Mouse (Mus musculus): Measurements from ENCODE around the gene 3110082I17Rik. TPM values are rescaled to one million over a fixed set of nuclear protein-coding genes. Genes with fewer than 3 reads are reported as not detected.

Gene 3110082I17Rik
- polyA plus RNA-seq, 1 experiment from 2014 or later = 33.5 TPM

- ATAC-seq (ENCODE audit: insufficient number of reproducible peaks, insufficient read depth, low FRiP score, low TSS enrichment) = no peak
- H3K27me3 ChIP-seq = no peaks in the 10 kb centered on the region
- no peaks in the 10 kb centered on the region for H3K9me3 ChIP-seq
- H3K4me1 ChIP-seq = 0 out of 2 replicates have a peak, but pooled peaks cover 9% of the 10 kb centered on the region
- H3K9ac ChIP-seq = no peak overlapping the region
- H3K4me3 ChIP-seq = no peak overlapping the region
- no peaks in the 10 kb centered on the region for H3K36me3 ChIP-seq
- no peak overlapping the region for H3K27ac ChIP-seq
- no peak overlapping the region for H3K4me2 ChIP-seq (replicated peaks)
- WGBS = 89% methylated on average over 4 of the region's 4 CpGs
Measured at GRCm38 (mm10) chr5:139416942-139417341, 43.4 kb downstream of the 3110082I17Rik start.

GRCm38 (mm10) chr5:139415001-139415400 lies 45.3 kb downstream of the 3110082I17Rik start:
- Histone ChIP-seq H3K36me3 (no peaks in the 10 kb centered on the region), H3K4me2 (replicated peaks) (no peak overlapping the region), H3K27me3 (no peaks in the 10 kb centered on the region), H3K4me1 (0 out of 2 replicates have a peak, but pooled peaks cover 9% of the 10 kb centered on the region), H3K4me3 (no peak overlapping the region), H3K9me3 (no peaks in the 10 kb centered on the region), H3K9ac (no peak overlapping the region), H3K27ac (no peak overlapping the region)
- no peak for ATAC-seq (ENCODE audit: insufficient number of reproducible peaks, insufficient read depth, low FRiP score, low TSS enrichment)
- WGBS = 91% methylated on average over 5 of the region's 5 CpGs

GRCm38 (mm10) chr5:139413545-139413944 lies 46.8 kb downstream of the 3110082I17Rik start:
- H3K4me3 ChIP-seq = no peak overlapping the region
- no peaks in the 10 kb centered on the region for H3K4me1 ChIP-seq
- 84% methylated on average over 4 of the region's 4 CpGs for WGBS
- no peaks in the 10 kb centered on the region for H3K27me3 ChIP-seq
- no peak overlapping the region for H3K4me2 ChIP-seq (replicated peaks)
- ATAC-seq (ENCODE audit: insufficient number of reproducible peaks, insufficient read depth, low FRiP score, low TSS enrichment) = no peak
- H3K27ac ChIP-seq = no peak overlapping the region
- no peaks in the 10 kb centered on the region for H3K36me3 ChIP-seq
- no peak overlapping the region for H3K9ac ChIP-seq
- H3K9me3 ChIP-seq = no peaks in the 10 kb centered on the region

GRCm38 (mm10) chr5:139411665-139412314 lies 48.5 kb downstream of the 3110082I17Rik start:
- no peak for ATAC-seq (ENCODE audit: insufficient number of reproducible peaks, insufficient read depth, low FRiP score, low TSS enrichment)
- Histone ChIP-seq H3K27ac (no peak overlapping the region), H3K4me2 (replicated peaks) (no peak overlapping the region), H3K27me3 (no peaks in the 10 kb centered on the region), H3K9ac (no peak overlapping the region), H3K9me3 (no peaks in the 10 kb centered on the region), H3K4me1 (peaks cover 11% of the 10 kb centered on the region; the same call in 1 of the 2 replicates), H3K4me3 (no peak overlapping the region), H3K36me3 (no peaks in the 10 kb centered on the region)
- WGBS = 79% methylated on average over 15 of the region's 15 CpGs

- Histone ChIP-seq H3K9me3 (no peaks in the 10 kb centered on the region), H3K4me2 (replicated peaks) (no peak overlapping the region), H3K4me1 (peaks cover 12% of the 10 kb centered on the region; the same call in 1 of the 2 replicates), H3K27ac (no peak overlapping the region), H3K27me3 (no peaks in the 10 kb centered on the region), H3K9ac (no peak overlapping the region), H3K4me3 (no peak overlapping the region), H3K36me3 (no peaks in the 10 kb centered on the region)
- 95% methylated on average over 6 of the region's 6 CpGs for WGBS
- no peak for ATAC-seq (ENCODE audit: insufficient number of reproducible peaks, insufficient read depth, low FRiP score, low TSS enrichment)
Measured at GRCm38 (mm10) chr5:139411117-139411516, 49.2 kb downstream of the 3110082I17Rik start.

GRCm38 (mm10) chr5:139410056-139410455 lies 50.3 kb downstream of the 3110082I17Rik start:
- H3K4me3 ChIP-seq = no peak overlapping the region
- no peak overlapping the region for H3K4me2 ChIP-seq (replicated peaks)
- no peak for ATAC-seq (ENCODE audit: insufficient number of reproducible peaks, insufficient read depth, low FRiP score, low TSS enrichment)
- H3K9me3 ChIP-seq = no peaks in the 10 kb centered on the region
- peaks cover 23% of the 10 kb centered on the region; the same call in 1 of the 2 replicates for H3K4me1 ChIP-seq
- H3K9ac ChIP-seq = no peak overlapping the region
- WGBS = 66% methylated on average over 4 of the region's 4 CpGs
- no peak overlapping the region for H3K27ac ChIP-seq
- no peaks in the 10 kb centered on the region for H3K36me3 ChIP-seq
- no peaks in the 10 kb centered on the region for H3K27me3 ChIP-seq

GRCm38 (mm10) chr5:139409412-139409811 lies 50.9 kb downstream of the 3110082I17Rik start:
- Histone ChIP-seq H3K9ac (no peak overlapping the region), H3K4me3 (no peak overlapping the region), H3K36me3 (no peaks in the 10 kb centered on the region), H3K4me1 (peaks cover 25% of the 10 kb centered on the region; the same call in 1 of the 2 replicates), H3K9me3 (no peaks in the 10 kb centered on the region), H3K4me2 (replicated peaks) (no peak overlapping the region), H3K27me3 (no peaks in the 10 kb centered on the region), H3K27ac (no peak overlapping the region)
- WGBS = 84% methylated on average over 12 of the region's 12 CpGs
- no peak for ATAC-seq (ENCODE audit: insufficient number of reproducible peaks, insufficient read depth, low FRiP score, low TSS enrichment)

- Histone ChIP-seq H3K4me2 (replicated peaks) (no peak overlapping the region), H3K27ac (no peak overlapping the region), H3K36me3 (no peaks in the 10 kb centered on the region), H3K9ac (no peak overlapping the region), H3K4me1 (peaks cover 25% of the 10 kb centered on the region; the same call in 1 of the 2 replicates), H3K9me3 (no peaks in the 10 kb centered on the region), H3K4me3 (no peak overlapping the region), H3K27me3 (no peaks in the 10 kb centered on the region)
- no peak for ATAC-seq (ENCODE audit: insufficient number of reproducible peaks, insufficient read depth, low FRiP score, low TSS enrichment)
- 82% methylated on average over 7 of the region's 7 CpGs for WGBS
Measured at GRCm38 (mm10) chr5:139408511-139408910, 51.8 kb downstream of the 3110082I17Rik start.

GRCm38 (mm10) chr5:139407121-139407885 lies 53.0 kb downstream of the 3110082I17Rik start:
- Histone ChIP-seq H3K4me1 (peaks cover 25% of the 10 kb centered on the region; the same call in 1 of the 2 replicates), H3K9ac (no peak overlapping the region), H3K27me3 (no peaks in the 10 kb centered on the region), H3K4me3 (no peak overlapping the region), H3K4me2 (replicated peaks) (no peak overlapping the region), H3K9me3 (no peaks in the 10 kb centered on the region), H3K36me3 (no peaks in the 10 kb centered on the region), H3K27ac (peak overlapping the region; percentile 2; the same call in 1 of the 2 replicates)
- no peak for ATAC-seq (ENCODE audit: insufficient number of reproducible peaks, insufficient read depth, low FRiP score, low TSS enrichment)
- 82% methylated on average over 14 of the region's 14 CpGs for WGBS

GRCm38 (mm10) chr5:139405953-139406352 lies 54.4 kb downstream of the 3110082I17Rik start:
- Histone ChIP-seq H3K9ac (no peak overlapping the region), H3K9me3 (no peaks in the 10 kb centered on the region), H3K4me1 (peaks cover 25% of the 10 kb centered on the region; the same call in 1 of the 2 replicates), H3K36me3 (no peaks in the 10 kb centered on the region), H3K4me3 (no peak overlapping the region), H3K27ac (no peak overlapping the region), H3K4me2 (replicated peaks) (no peak overlapping the region), H3K27me3 (no peaks in the 10 kb centered on the region)
- ATAC-seq (ENCODE audit: insufficient number of reproducible peaks, insufficient read depth, low FRiP score, low TSS enrichment) = no peak
- 65% methylated on average over 3 of the region's 3 CpGs for WGBS

GRCm38 (mm10) chr5:139405478-139405877 lies 54.8 kb downstream of the 3110082I17Rik start:
- H3K4me2 ChIP-seq (replicated peaks) = no peak overlapping the region

More at GRCm38 (mm10) chr5:139405478-139405877, 54.8 kb downstream of the 3110082I17Rik start:
- no peaks in the 10 kb centered on the region for H3K9me3 ChIP-seq
- H3K27ac ChIP-seq = no peak overlapping the region
- no peaks in the 10 kb centered on the region for H3K27me3 ChIP-seq
- no peak for ATAC-seq (ENCODE audit: insufficient number of reproducible peaks, insufficient read depth, low FRiP score, low TSS enrichment)
- 67% methylated on average over 7 of the region's 7 CpGs for WGBS
- no peaks in the 10 kb centered on the region for H3K36me3 ChIP-seq
- no peak overlapping the region for H3K4me3 ChIP-seq
- peaks cover 25% of the 10 kb centered on the region; the same call in 1 of the 2 replicates for H3K4me1 ChIP-seq
- H3K9ac ChIP-seq = no peak overlapping the region

Data from embryonic facial prominence, embryonic 12.5 days (tissue).